Mouse (Mus musculus) cortical plate, adult 2 months (tissue): Measurements from ENCODE around the gene Spop. TPM values are rescaled to one million over a fixed set of nuclear protein-coding genes. Genes with fewer than 3 reads are reported as not detected.
"Not testable (repeated sequence)": the region's sequence is repeated elsewhere in the genome, so short reads cannot be mapped to it uniquely, and the experiment has no call there.

Source experiments
- H3K27ac ChIP-seq: fragments of 200-500 bp; 2 replicates; pipeline ENCODE4 v1.5.1; 2012; ENCODE audit warnings: low read length, control low read depth, inconsistent platforms; ENCODE audit not compliant: insufficient read depth
- H3K4me1 ChIP-seq: fragments of 200-500 bp; 2 replicates; pipeline ENCODE4 v1.6.1; 2011; ENCODE audit warnings: low read length; ENCODE audit not compliant: control insufficient read depth, insufficient read depth
- H3K4me3 ChIP-seq: fragments of 200-500 bp; 2 replicates; pipeline ENCODE4 v1.5.1; 2011; ENCODE audit warnings: mild to moderate bottlenecking, low read length, control low read depth; ENCODE audit not compliant: insufficient read depth
- CTCF ChIP-seq: fragments of 200-500 bp; IDR thresholded peaks from 2 replicates; pipeline ENCODE4 v1.5.1; 2011; ENCODE audit warnings: mild to moderate bottlenecking, control low read depth, low read length; ENCODE audit not compliant: insufficient read depth; ENCODE audit errors: extremely low read depth
- POLR2A ChIP-seq: fragments of 200-500 bp; IDR thresholded peaks from 2 replicates; pipeline ENCODE4 v1.6.1; 2011; ENCODE audit warnings: mild to moderate bottlenecking, low read length, control low read depth; ENCODE audit not compliant: insufficient read depth; ENCODE audit errors: extremely low read depth
- polyA plus RNA-seq: library from polyadenylated mRNA; depleted of rRNA; stranded (reverse); fragments of >200 nt; gene quantifications from 2 replicates; pipeline ENCODE4 v1.2.3, GENCODE M21; 2012

The Spop gene
- polyA plus RNA-seq, 1 experiment: 128 TPM

DNA sequence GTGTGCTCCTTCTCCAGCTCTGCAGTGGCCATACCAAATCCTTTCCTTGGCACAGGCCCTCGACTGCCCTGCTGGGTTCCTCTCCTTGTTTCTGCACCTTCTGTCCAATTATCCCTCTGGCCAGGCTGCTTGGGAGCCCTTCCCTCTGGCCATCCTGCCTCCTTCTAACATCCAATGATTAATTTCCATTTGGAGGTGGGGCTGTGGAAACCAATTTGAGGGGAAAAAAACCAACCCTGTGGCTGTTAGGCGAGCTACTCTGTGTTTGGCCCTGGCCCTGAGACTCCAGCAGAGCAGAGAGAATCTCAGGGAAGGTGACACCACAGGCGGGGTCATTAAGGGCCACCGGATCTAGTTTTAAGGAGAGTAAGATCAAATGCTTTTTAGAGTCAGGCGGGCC is 11.7 kb upstream of the Spop start:
- Histone ChIP-seq H3K27ac (no peak overlapping the region), H3K4me3 (no peak overlapping the region), H3K4me1 (peaks cover 4% of the 10 kb centered on the region; the same call in 1 of the 2 replicates)
- TF ChIP-seq CTCF (no peak), POLR2A (no peak)

DNA sequence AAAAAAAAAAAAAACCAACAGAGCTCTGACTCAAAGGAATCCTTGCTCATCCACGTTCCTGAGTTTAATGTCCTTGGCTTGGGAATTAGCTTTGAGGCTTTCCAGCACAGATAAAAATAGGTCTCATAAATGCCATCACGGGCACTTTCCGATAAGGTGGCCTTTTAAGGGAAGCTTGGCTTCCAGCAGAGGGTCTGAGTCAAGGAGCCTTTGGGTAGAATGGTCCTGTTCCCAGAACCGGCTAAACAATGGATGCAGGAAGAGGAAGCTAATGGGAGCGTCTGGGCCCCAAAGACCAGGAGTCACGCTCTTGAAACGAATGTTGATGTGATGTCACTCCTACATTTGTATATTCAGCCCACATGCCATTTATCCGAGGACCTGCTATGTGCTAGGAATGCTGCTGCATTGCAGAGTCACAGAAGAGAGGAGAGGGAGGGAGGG is 11.2 kb upstream of the Spop start:
- Histone ChIP-seq H3K4me3 (no peak overlapping the region), H3K27ac (no peak overlapping the region), H3K4me1 (peaks cover 4% of the 10 kb centered on the region; the same call in 1 of the 2 replicates)
- TF ChIP-seq POLR2A (no peak), CTCF (no peak)

DNA sequence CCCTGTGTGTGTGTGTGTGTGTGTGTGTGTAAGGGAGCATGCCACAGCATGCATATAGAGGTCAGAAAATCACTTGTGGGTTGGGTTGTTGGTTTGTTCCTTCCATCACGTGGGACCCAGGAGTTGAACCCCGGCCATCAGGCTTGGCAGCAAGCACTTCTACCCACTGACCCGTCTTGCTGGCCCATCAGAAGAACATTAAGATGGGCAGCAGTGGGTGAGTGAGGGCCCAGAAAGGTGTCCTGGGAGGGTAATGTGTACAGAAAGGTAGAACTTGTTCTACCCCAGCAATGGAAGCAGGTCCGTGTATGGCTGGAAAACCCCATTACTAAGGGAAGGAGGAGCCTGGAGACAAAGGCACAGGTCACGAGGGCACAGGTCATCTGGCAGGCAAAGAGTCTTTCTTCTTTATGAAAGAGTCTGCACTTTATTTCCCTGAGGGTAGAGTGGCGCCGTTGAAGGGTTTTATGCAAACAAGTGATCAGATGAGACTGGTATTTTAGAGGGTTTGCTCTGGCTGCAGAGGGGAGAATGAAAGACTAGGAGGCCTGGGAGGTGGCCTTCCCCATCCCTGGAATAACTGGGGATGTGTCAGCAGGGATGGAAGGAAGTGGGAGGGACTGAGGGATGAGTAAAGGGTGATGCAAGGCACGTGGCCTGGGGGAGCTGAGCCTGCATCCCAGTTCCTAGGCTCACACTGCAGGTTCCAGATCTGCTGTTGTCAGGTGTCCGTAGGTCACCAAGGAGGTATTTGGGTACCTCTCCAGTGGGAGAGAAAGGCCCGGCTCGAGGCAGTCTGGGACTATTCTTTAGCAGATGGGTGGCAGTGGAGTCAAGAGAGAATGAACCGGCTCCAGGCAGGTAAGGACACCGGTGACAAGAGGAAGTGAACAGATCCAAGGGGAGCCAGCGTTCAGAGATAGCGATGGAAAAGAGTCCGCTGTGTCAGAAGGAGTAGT is 10.2 kb upstream of the Spop start:
- no peak overlapping the region for H3K27ac ChIP-seq
- H3K4me3 ChIP-seq: no peak overlapping the region
- peaks cover 4% of the 10 kb centered on the region; the same call in 1 of the 2 replicates for H3K4me1 ChIP-seq
- TF ChIP-seq CTCF (no peak), POLR2A (no peak)

DNA sequence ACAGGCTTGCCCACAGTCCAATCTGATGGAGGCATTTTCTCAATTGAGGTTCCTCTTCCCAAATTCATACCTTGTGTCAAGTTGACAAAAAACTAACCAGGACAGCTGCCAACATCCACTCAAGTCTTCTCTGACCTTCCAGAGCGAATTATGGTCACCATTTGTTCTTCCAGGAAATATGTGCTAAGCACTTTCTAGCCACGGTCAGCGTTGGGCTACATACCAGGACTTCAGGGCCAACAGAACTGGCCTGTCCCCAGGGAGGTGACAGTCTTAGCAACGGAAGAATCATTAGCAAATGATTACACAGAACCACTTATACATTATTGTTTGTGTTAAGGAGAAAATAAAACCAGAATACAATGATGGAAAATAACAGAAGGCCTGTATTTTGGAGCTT is 8.1 kb upstream of the Spop start:
- no peak overlapping the region for H3K27ac ChIP-seq
- TF ChIP-seq CTCF: no peak
- no peak for TF ChIP-seq POLR2A
- H3K4me1 ChIP-seq: no peaks in the 10 kb centered on the region
- H3K4me3 ChIP-seq: no peak overlapping the region

DNA sequence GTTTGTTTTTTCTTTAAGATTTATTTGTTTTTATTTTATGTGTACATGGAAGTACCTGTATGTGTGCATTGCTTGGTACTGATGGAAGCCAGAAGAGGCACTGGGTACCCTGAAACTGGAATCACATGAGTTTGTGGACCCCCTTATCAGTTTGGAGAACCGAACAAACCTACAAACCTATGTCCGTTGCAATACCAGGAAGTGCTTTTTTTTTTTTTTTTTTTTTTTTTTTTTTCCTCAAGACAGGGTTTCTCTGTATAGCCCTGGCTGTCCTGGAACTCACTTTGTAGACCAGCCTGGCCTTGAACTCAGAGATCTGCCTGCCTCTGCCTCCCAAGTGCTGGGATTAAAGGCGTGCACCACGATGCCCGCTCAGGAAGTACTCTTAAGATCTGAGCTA is 7.5 kb upstream of the Spop start:
- H3K27ac ChIP-seq, H3K4me1 ChIP-seq, H3K4me3 ChIP-seq: not testable (repeated sequence)

DNA sequence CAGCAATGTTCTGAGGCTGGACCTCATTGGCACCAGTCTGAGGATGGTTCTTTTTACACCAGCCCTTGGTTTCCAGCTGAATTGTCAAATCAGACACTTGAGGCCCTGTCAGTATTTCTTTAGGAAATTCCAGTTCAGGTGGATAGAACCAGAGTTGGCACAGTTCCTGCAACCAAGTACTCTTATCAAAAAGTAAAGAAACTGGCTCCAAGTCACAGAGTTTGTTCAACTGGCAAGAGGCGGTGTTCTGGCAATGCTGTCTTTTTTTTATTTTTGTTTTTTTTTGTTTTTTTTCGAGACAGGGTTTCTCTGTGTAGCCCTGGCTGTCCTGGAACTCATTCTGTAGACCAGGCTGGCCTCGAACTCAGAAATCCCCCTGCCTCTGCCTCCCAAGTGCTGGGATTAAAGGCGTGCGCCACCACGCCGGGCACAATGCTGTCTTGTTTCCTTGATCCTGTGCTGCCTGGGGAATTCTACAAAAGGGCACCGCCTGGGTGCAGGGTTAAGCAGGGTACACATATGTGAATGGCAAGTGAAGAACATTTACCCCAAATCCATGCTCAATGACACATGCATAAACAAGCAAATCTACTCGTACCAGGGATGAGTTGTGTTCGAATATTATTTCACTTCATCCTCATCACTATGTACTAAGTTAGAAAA is 4.3 kb upstream of the Spop start:
- Histone ChIP-seq H3K4me3 (no peak overlapping the region), H3K27ac (no peak overlapping the region), H3K4me1 (no peaks in the 10 kb centered on the region)
- no peak for TF ChIP-seq CTCF
- no peak for TF ChIP-seq POLR2A

DNA sequence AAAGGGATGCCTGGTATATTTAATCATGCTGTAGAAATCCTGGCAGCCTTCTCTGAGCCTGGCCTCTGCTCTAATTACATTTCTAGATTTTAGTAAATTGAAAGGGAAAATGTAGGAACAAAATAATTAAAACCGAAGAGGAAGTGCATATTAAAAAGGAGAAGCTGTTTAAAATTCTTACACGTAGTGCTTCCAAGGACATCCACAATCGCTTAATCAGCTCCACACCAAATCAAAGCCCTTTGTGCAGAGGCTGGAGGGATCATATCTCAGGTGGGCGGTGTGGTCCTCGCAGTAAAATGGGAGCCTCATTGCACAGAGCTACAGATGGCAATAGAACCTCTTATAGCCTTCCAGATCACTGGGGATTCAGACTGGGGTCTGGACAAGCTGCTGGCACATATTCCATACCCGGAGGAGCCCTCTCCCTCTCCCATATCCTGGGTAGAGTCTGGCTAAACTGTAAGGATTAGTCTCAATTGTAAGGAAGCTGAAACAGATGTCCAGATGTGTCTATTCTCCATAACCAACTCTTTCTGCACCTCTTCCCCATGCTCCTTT is 2.3 kb upstream of the Spop start:
- no peak overlapping the region for H3K27ac ChIP-seq
- H3K4me1 ChIP-seq: peaks cover 2% of the 10 kb centered on the region
- no peak overlapping the region for H3K4me3 ChIP-seq
- TF ChIP-seq POLR2A (no peak), CTCF (no peak)

DNA sequence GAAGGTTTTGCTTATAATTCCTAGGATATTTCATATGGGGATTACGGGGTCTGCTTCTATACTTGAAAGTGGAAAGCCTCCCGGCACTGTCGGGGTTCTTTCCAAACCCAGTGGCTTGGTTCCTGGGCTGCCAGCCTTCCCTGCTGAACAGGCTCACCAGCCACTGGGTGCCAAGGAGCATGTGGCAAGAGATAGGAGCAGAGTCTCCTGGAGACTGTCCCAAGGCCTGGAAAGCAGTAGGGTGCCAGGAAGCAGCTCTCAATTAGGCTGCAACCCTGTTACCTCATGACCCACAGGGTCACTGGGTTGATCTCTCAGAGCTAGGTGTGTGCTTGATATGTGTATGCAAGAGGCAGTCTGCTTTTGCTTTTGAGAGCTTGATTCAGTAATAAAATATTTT is 1.3 kb upstream of the Spop start:
- H3K27ac ChIP-seq: no peak overlapping the region
- H3K4me3 ChIP-seq: no peak overlapping the region
- TF ChIP-seq POLR2A (no peak), CTCF (no peak)
- peaks cover 2% of the 10 kb centered on the region for H3K4me1 ChIP-seq

DNA sequence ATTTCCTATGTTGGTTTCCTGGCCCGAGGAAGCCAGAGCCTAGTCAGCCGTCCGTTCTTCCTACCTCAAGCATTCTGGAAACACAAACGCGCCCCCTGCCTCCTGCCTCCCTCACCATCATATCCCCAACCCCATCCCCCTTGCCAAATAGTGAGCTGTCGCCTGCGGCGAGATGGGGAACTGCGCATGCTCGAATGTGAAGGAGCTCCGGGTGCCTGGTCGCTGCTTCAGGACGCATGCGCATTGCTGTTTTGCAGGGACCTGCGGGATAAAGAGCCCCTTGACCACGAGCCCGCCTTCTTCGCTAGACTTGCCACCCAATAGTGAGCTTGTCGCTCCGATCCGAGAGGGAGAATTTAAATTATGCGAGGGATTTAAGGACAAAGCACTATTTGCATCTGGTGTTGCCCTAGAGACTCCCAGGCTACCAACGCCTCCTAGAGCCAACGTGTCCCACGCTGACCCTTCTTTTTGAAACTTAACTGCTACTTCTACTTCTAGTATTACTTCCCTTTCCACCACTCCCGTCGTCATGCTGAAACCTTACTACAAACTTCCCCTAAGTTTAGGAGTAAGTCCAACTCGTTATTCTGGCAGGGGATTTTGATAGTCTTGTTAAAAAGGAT is 769 bp downstream of the Spop start:
- TF ChIP-seq CTCF (no peak), POLR2A (peak; percentile 74)
- H3K4me1 ChIP-seq: peaks cover 2% of the 10 kb centered on the region
- peak overlapping the region; percentile 86 for H3K27ac ChIP-seq
- H3K4me3 ChIP-seq: peak overlapping the region; percentile 56

DNA sequence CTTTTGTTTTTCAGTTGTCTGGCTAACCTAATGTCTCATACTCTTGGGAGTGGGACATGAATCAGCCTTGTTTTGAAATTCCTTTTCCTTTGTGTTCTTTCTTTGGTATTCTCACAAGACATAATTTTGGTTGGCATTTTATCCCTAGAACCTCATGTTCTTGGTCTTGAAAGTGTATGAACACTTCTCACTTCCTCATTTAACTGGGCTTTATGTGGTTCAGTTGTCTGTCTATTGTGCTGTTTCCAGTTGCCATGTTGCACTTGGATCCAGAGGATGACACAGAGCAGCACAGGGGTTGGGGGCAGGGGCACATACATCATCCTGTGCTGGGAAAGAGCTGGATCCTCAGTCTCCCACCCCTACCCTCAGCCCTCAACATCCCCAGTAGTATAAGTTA is 2.1 kb downstream of the Spop start:
- TF ChIP-seq POLR2A (no peak), CTCF (no peak)
- Histone ChIP-seq H3K4me1 (peaks cover 2% of the 10 kb centered on the region), H3K4me3 (no peak overlapping the region), H3K27ac (no peak overlapping the region)

DNA sequence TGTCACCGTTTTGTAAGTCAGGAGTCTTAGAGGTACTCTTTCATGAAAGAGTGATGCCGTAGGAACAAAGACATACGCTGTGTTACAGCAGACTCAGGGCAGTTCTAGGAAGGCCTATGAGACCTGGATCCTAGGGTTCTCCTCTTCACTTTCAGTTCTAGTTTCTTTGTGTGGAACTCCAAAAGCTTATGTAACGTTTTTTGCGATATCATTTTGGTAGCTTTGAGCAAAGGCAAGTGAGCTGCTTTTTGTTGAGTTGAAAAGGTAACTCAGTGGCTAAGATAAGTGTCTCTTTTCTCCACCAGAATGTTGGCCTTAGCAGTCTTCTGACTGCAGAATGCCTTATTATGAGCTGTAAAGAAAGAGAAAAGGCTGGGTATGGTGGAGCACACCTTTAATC is 3.5 kb downstream of the Spop start:
- peaks cover 2% of the 10 kb centered on the region for H3K4me1 ChIP-seq
- TF ChIP-seq POLR2A (no peak), CTCF (no peak)
- no peak overlapping the region for H3K27ac ChIP-seq
- H3K4me3 ChIP-seq: no peak overlapping the region
